Mouse (Mus musculus): ENCODE measurements around the gene Atp6v1e2. TPM values are rescaled to one million over a fixed set of nuclear protein-coding genes. Genes with fewer than 3 reads are reported as not detected.

Atp6v1e2 gene
- polyA plus RNA-seq (2014; fragmentation: Illumina TruSeq; extraction: RNeasy Lipid Tissue Mini Kit (QIAGEN cat#74804); ENCODE audit: low read depth, low replicate concordance): not detected

GRCm38 (mm10) chr17:86947840-86948796 lies at the start of gene Atp6v1e2:
TSS of gene Atp6v1e2 (minus strand) at chr17:86947897.

GRCm38 (mm10) chr17:86962894-86963585 lies 15.3 kb upstream of the Atp6v1e2 start, which contains the start of gene Rhoq:
TSS of gene Rhoq (plus strand) at chr17:86963082.

DNA sequence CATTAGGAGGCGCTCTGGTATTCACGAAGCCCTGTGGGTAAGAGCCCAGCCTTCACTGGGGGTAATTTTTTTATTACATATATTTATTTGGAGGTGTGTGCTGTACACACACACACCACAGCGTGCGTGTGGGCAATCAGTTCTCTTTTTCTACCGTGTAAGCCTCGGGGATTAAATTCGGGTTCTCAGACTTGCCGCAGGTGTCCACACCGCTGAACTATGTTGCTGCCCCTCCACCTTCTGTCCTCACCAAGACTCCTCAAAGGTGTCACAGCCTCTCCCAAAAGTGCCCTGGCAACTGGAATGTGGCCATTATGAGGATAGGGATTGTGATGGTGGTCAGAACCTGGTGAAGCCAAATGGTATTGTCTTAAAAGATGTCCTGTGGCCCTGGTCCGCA lies 30.6 kb downstream of the Atp6v1e2 start, which contains the start of gene Tmem247:
Gene Tmem247 (plus strand): TSS at position 301 of the 400 bp plus-strand sequence.

Other genes with a start within 250 kb of the Atp6v1e2 start
- gene Epas1, start 194.2 kb downstream of the Atp6v1e2 start, polyA plus RNA-seq (2014; fragmentation: Illumina TruSeq; extraction: RNeasy Lipid Tissue Mini Kit (QIAGEN cat#74804); ENCODE audit: low read depth, low replicate concordance): 48.6 TPM
- gene Tmem247, start 30.5 kb downstream of the Atp6v1e2 start, polyA plus RNA-seq (2014; fragmentation: Illumina TruSeq; extraction: RNeasy Lipid Tissue Mini Kit (QIAGEN cat#74804); ENCODE audit: low read depth, low replicate concordance): not detected
- gene Rhoq, start 15.2 kb upstream of the Atp6v1e2 start, polyA plus RNA-seq (2014; fragmentation: Illumina TruSeq; extraction: RNeasy Lipid Tissue Mini Kit (QIAGEN cat#74804); ENCODE audit: low read depth, low replicate concordance): 91.3 TPM
- gene Pigf, start 77.5 kb upstream of the Atp6v1e2 start, polyA plus RNA-seq (2014; fragmentation: Illumina TruSeq; extraction: RNeasy Lipid Tissue Mini Kit (QIAGEN cat#74804); ENCODE audit: low read depth, low replicate concordance): 66.6 TPM
- 369 TPM for gene Cript, start 77.7 kb upstream of the Atp6v1e2 start, polyA plus RNA-seq (2014; fragmentation: Illumina TruSeq; extraction: RNeasy Lipid Tissue Mini Kit (QIAGEN cat#74804); ENCODE audit: low read depth, low replicate concordance)
- 22.4 TPM for gene Socs5, start 159.8 kb upstream of the Atp6v1e2 start, polyA plus RNA-seq (2014; fragmentation: Illumina TruSeq; extraction: RNeasy Lipid Tissue Mini Kit (QIAGEN cat#74804); ENCODE audit: low read depth, low replicate concordance)